In the genomic region with DNA sequence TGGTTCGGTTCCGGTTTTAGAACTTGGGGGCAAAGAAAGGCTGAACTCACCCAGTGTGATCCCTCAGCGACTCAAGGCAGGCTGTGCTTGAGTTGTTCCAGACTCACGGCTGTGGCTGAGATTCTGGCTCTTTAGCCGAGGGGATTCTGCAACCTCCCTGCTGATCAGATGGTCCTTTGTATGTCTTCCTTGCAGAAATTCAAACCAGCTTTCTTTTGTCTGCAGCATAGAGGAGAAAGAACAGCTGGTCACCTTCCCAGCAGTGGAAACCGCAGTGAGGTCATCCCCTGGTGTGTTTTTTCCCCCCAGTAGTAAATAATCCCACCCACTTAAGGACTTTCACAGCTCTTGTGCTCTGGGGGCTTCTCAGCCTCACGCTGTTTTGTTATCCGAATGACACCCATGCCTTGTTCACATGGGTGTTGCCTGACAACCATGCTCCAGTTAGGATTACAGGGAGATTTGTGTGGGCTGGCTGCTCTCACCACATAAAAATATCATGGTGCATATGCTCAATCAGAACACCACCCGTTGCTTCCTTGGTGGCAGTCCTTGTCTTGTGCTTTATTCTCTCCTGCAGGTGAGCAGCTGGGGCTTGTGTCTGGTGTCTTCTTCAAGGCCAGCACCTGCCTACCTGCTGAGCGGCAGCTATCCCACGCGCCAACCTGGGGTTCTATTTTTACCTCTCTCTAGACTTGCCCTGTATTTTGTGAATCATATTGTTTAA, we compare ENCODE assay signal across 11 mouse cellular contexts. TPM values are rescaled to one million over a fixed set of nuclear protein-coding genes. Genes with fewer than 3 reads are reported as not detected.
DNase-seq lines count a peak whose midpoint lies in the region; ATAC-seq and TF ChIP-seq lines count a peak whose summit lies in the region.
"Had no signal": no experiment of that assay in that cellular context is flagged by ENCODE, and none has a peak within 500 bp of the region (broad histone marks: within the 10 kb centered on the region; RNA-seq: fewer than 3 reads in every experiment).

No protein-coding gene starts in this region.

- no peak for TF ChIP-seq POLR2A in limb, embryonic 14.5 days (IDR thresholded peaks at IDR 0.05; ENCODE audit: borderline replicate concordance, extremely low read depth, insufficient read depth, insufficient read length)

- no peak overlapping the region for H3K4me3 ChIP-seq in intestine, embryonic 14.5 days (ENCODE audit: low read depth, low read length)
- H3K4me3 ChIP-seq in intestine, postnatal 0 days (ENCODE audit: low read depth, low read length), result no peak overlapping the region
- H3K4me3 ChIP-seq in embryonic facial prominence, embryonic 14.5 days (ENCODE audit: low read depth, low read length), result no peak overlapping the region
- no peak overlapping the region for H3K4me3 ChIP-seq in limb, embryonic 14.5 days (replicated peaks; ENCODE audit: low read length)

- intact Hi-C loops in gastrocnemius, postnatal 36 days (cut with DNase I), result loop anchor here (5.0 kb wide), 1 partner anchor 306 kb away; no protein-coding TSS in a partner anchor

- H3K9me3 ChIP-seq in intestine, embryonic 14.5 days (ENCODE audit: control insufficient read depth, low read length), result no peaks in the 10 kb centered on the region
- H3K9me3 ChIP-seq in intestine, postnatal 0 days (ENCODE audit: control insufficient read depth), result no peaks in the 10 kb centered on the region
- H3K9me3 ChIP-seq in embryonic facial prominence, embryonic 14.5 days (ENCODE audit: control insufficient read depth, low read length), result no peaks in the 10 kb centered on the region
- no peaks in the 10 kb centered on the region for H3K9me3 ChIP-seq in limb, embryonic 14.5 days (ENCODE audit: control insufficient read depth, low read length)

- H3K9ac ChIP-seq in intestine, embryonic 14.5 days (ENCODE audit: low read length), result no peak overlapping the region
- H3K9ac ChIP-seq in intestine, postnatal 0 days (ENCODE audit: low read depth, low read length), result no peak overlapping the region
- H3K9ac ChIP-seq in embryonic facial prominence, embryonic 14.5 days (ENCODE audit: low read depth, low read length), result no peak overlapping the region
- no peak overlapping the region for H3K9ac ChIP-seq in limb, embryonic 14.5 days (ENCODE audit: low read depth, low read length, severe bottlenecking)

- peaks cover 8% of the 10 kb centered on the region; the same call in 1 of the 2 replicates for H3K36me3 ChIP-seq in intestine, embryonic 14.5 days (ENCODE audit: control insufficient read depth, insufficient read depth, low read length)
- H3K36me3 ChIP-seq in intestine, postnatal 0 days (ENCODE audit: control insufficient read depth, insufficient read depth), result no peaks in the 10 kb centered on the region
- H3K36me3 ChIP-seq in embryonic facial prominence, embryonic 14.5 days (ENCODE audit: control insufficient read depth, insufficient read depth, low read length), result peaks cover 14% of the 10 kb centered on the region; the same call in 1 of the 2 replicates
- H3K36me3 ChIP-seq in limb, embryonic 14.5 days (ENCODE audit: control insufficient read depth, insufficient read depth, low read length), result peaks cover 19% of the 10 kb centered on the region

- peaks cover 15% of the 10 kb centered on the region for H3K4me1 ChIP-seq in intestine, embryonic 14.5 days (replicated peaks; ENCODE audit: control insufficient read depth, insufficient read depth, low read length)
- no peaks in the 10 kb centered on the region for H3K4me1 ChIP-seq in intestine, postnatal 0 days (replicated peaks; ENCODE audit: control insufficient read depth, insufficient read depth, low read length)
- 0 out of 2 replicates have a peak, but pooled peaks cover 6% of the 10 kb centered on the region for H3K4me1 ChIP-seq in embryonic facial prominence, embryonic 14.5 days (ENCODE audit: control insufficient read depth, insufficient read depth, low read length)
- H3K4me1 ChIP-seq in limb, embryonic 14.5 days (ENCODE audit: control insufficient read depth, insufficient read depth, low read length), result peaks cover 2% of the 10 kb centered on the region; the same call in 1 of the 2 replicates

- 57% methylated on average over 12 of the region's 12 CpGs for WGBS in intestine, embryonic 14.5 days
- WGBS in intestine, postnatal 0 days, result 71% methylated on average over 12 of the region's 12 CpGs
- 48% methylated on average over 12 of the region's 12 CpGs for WGBS in embryonic facial prominence, embryonic 14.5 days
- WGBS in limb, embryonic 14.5 days, result 74% methylated on average over 12 of the region's 12 CpGs

- TF ChIP-seq CTCF in intestine, postnatal 0 days (IDR thresholded peaks at IDR 0.05; ENCODE audit: low read depth), result no peak

- DNase-seq in intestine, embryonic 14.5 days (ENCODE audit: low spot score), result no peak
- peak; percentile 40 for DNase-seq in R1 (ENCODE audit: low read depth, low spot score)
- peak; percentile 80 for DNase-seq in embryonic facial prominence, embryonic 14.5 days (ENCODE audit: low spot score)
- peak; percentile 53 for DNase-seq in limb, embryonic 14.5 days (ENCODE audit: low spot score)
- DNase-seq in adrenal gland, postnatal 25 days, result no peak
- DNase-seq in ovary, postnatal 10 days (ENCODE audit: low spot score), result no peak
- no peak for DNase-seq in gastrocnemius, postnatal 36 days
- DNase-seq: gastrocnemius, postnatal 14 days had no signal

- peak overlapping the region; percentile 65; the same call in 1 of the 2 replicates for H3K27ac ChIP-seq in intestine, embryonic 14.5 days (ENCODE audit: low read depth)
- H3K27ac ChIP-seq in intestine, postnatal 0 days (ENCODE audit: low read depth, low read length), result no peak overlapping the region
- H3K27ac ChIP-seq in embryonic facial prominence, embryonic 14.5 days (replicated peaks; ENCODE audit: low read depth, low read length), result peak overlapping the region; percentile 50
- H3K27ac ChIP-seq in limb, embryonic 14.5 days (replicated peaks; ENCODE audit: low read depth, low read length), result peak overlapping the region; percentile 19; the same call in 1 of the 2 replicates

- no peaks in the 10 kb centered on the region for H3K27me3 ChIP-seq in intestine, embryonic 14.5 days (replicated peaks; ENCODE audit: control insufficient read depth, insufficient read depth, low read length)
- no peaks in the 10 kb centered on the region for H3K27me3 ChIP-seq in intestine, postnatal 0 days (replicated peaks; ENCODE audit: control insufficient read depth, insufficient read depth, low read length)
- H3K27me3 ChIP-seq in embryonic facial prominence, embryonic 14.5 days (replicated peaks; ENCODE audit: control insufficient read depth, insufficient read depth, low read length), result no peaks in the 10 kb centered on the region
- no peaks in the 10 kb centered on the region for H3K27me3 ChIP-seq in limb, embryonic 14.5 days (ENCODE audit: control insufficient read depth, insufficient read depth, low read length)
- H3K27me3 ChIP-seq: CH12.LX had no signal

- H3K4me2 ChIP-seq in intestine, embryonic 14.5 days (ENCODE audit: low read length), result no peak overlapping the region
- no peak overlapping the region for H3K4me2 ChIP-seq in intestine, postnatal 0 days (replicated peaks; ENCODE audit: low read depth)
- no peak overlapping the region for H3K4me2 ChIP-seq in embryonic facial prominence, embryonic 14.5 days (ENCODE audit: low read depth, low read length)
- H3K4me2 ChIP-seq in limb, embryonic 14.5 days (replicated peaks; ENCODE audit: low read depth, low read length, severe bottlenecking), result no peak overlapping the region

- 0 out of 2 replicates have a peak, but pooled peaks have one; percentile 16 for ATAC-seq in intestine, embryonic 14.5 days (replicated peaks; ENCODE audit: low FRiP score, low TSS enrichment, low read depth)
- no peak for ATAC-seq in intestine, postnatal 0 days
- peak; percentile 62 for ATAC-seq in embryonic facial prominence, embryonic 14.5 days (ENCODE audit: low read depth)
- peak; percentile 31; the same call in 1 of the 2 replicates for ATAC-seq in limb, embryonic 14.5 days (ENCODE audit: low FRiP score, low read depth)
- ATAC-seq: hindbrain, embryonic 16.5 days had no signal

RNA-seq across cellular contexts. Expression of a gene that starts 8.8 kb away (rescaled TPM):
- polyA plus RNA-seq in intestine, embryonic 14.5 days (2014; fragmentation: Nextera tagmentation; extraction: Ambion mirVana), result 15.6 and 18.0 TPM in 2 replicates
- polyA plus RNA-seq in intestine, postnatal 0 days (2015; fragmentation: Nextera tagmentation; extraction: Ambion mirVana), result 10.0 and 12.2 TPM in 2 replicates
- polyA plus RNA-seq in embryonic facial prominence, embryonic 14.5 days (2014; fragmentation: Nextera tagmentation; extraction: Ambion mirVana), result 14.4 and 15.3 TPM in 2 replicates
- 14.3 and 14.8 TPM in 2 replicates for polyA plus RNA-seq in limb, embryonic 14.5 days (2012; rRNA removed)
- 22.5 and 26.1 TPM in 2 replicates for polyA plus RNA-seq in limb, embryonic 14.5 days (2014; fragmentation: Nextera tagmentation; extraction: Ambion mirVana)
- total RNA-seq in adrenal gland, postnatal 25 days (2021), result 37.1 and 47.8 TPM in 2 replicates
- 10 to 100 TPM in 1 of 2 experiments, 1 to 10 TPM in 1; 8.7 to 10.1 TPM for total RNA-seq in gastrocnemius, postnatal 36 days (2021)

Comparison
In these comparisons a context has a peak if more than half of its experiments do, and no peak if none do; other contexts are left out.
1. DNase-seq: peak in R1 (single experiment), embryonic facial prominence, embryonic 14.5 days (single experiment) and limb, embryonic 14.5 days (single experiment); none in intestine, embryonic 14.5 days (single experiment), adrenal gland, postnatal 25 days (single experiment), ovary, postnatal 10 days (single experiment) and gastrocnemius, postnatal 36 days (0 of 2).